Mouse (Mus musculus) liver, adult 2 months (tissue): Measurements from ENCODE around the gene Elovl2.

Experiments
- CTCF ChIP-seq: fragments of 200-500 bp; IDR thresholded peaks from 2 replicates; pipeline ENCODE4 v1.5.1; 2011; ENCODE audit warnings: low read depth, low read length, control low read depth
- POLR2A ChIP-seq: fragments of 200-500 bp; IDR thresholded peaks from 2 replicates; pipeline ENCODE4 v1.6.1; 2011; ENCODE audit warnings: low read length, control low read depth; ENCODE audit not compliant: insufficient read depth; ENCODE audit errors: extremely low read depth

DNA sequence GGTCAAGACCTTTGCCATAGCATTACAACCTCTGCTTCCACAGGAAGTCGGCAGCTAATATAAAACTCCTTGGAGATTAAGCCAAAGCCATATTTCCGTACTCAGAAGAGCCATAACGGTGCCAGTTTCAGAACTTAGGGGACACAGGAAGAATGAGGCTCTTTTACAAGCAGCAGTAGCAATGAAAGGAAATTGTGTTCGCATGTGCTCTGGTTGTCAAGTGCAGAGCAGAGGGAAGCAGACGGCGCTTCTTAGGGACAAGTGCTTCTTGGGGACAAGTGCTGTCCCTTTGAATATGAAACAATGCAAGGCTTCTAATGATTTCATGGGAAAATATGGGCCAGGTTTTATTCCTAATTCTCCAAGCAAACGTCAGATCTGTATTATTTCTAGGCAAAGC, 16.9 kb downstream of the Elovl2 start:
- no peak for TF ChIP-seq POLR2A
- TF ChIP-seq CTCF = no peak
